Mouse (Mus musculus) left cerebral cortex, adult 9 months (tissue): ENCODE measurements around the gene Knstrn.

Source experiments
- DNase-seq, 2 experiments: peaks; one replicate each; pipeline ENCODE4 v3.0.0; 2022; ENCODE audit warnings: low spot score in 2 of 2

The Knstrn gene

GRCm38 (mm10) chr2:118790551-118791525 is 23.0 kb upstream of the Knstrn start:
- peak in 1 of 2 experiments; percentile 51 for DNase-seq

- DNase-seq = no peak
These were observed 22.1 kb upstream of the Knstrn start for GRCm38 (mm10) chr2:118791591-118792258.

- DNase-seq = no peak
These were observed 21.6 kb upstream of the Knstrn start for GRCm38 (mm10) chr2:118792259-118792613.

- DNase-seq = no peak
These were observed 20.2 kb upstream of the Knstrn start for GRCm38 (mm10) chr2:118793636-118794035.

- no peak for DNase-seq
These were observed 11.2 kb upstream of the Knstrn start for GRCm38 (mm10) chr2:118802542-118803118.

- no peak for DNase-seq
These were observed 9.3 kb upstream of the Knstrn start for GRCm38 (mm10) chr2:118804474-118804873.

- DNase-seq = no peak
These were observed 8.7 kb upstream of the Knstrn start for GRCm38 (mm10) chr2:118805137-118805536.

- no peak for DNase-seq
These were observed 8.0 kb upstream of the Knstrn start for GRCm38 (mm10) chr2:118805756-118806155.

- no peak for DNase-seq
These were observed 6.9 kb upstream of the Knstrn start for GRCm38 (mm10) chr2:118806860-118807259.

GRCm38 (mm10) chr2:118810861-118811260 is 2.9 kb upstream of the Knstrn start:
- DNase-seq = no peak

GRCm38 (mm10) chr2:118812724-118813123 is 1.1 kb upstream of the Knstrn start:
- no peak for DNase-seq

GRCm38 (mm10) chr2:118822800-118823199 is 9.0 kb downstream of the Knstrn start:
- no peak for DNase-seq

- no peak for DNase-seq
These were observed 10.6 kb downstream of the Knstrn start for GRCm38 (mm10) chr2:118824396-118824795.

- no peak for DNase-seq
These were observed 15.3 kb downstream of the Knstrn start for GRCm38 (mm10) chr2:118829096-118829495.

GRCm38 (mm10) chr2:118834061-118834460 is 20.3 kb downstream of the Knstrn start:
- DNase-seq = no peak

GRCm38 (mm10) chr2:118835115-118835514 is 21.3 kb downstream of the Knstrn start:
- DNase-seq = no peak

GRCm38 (mm10) chr2:118838330-118838729 is 24.5 kb downstream of the Knstrn start:
- no peak for DNase-seq

- DNase-seq = no peak
These were observed 27.4 kb downstream of the Knstrn start for GRCm38 (mm10) chr2:118841186-118841585.

GRCm38 (mm10) chr2:118841774-118842173 is 28.0 kb downstream of the Knstrn start:
- DNase-seq = no peak

GRCm38 (mm10) chr2:118844427-118844826 is 30.6 kb downstream of the Knstrn start:
- DNase-seq = no peak

GRCm38 (mm10) chr2:118846246-118846645 is 32.4 kb downstream of the Knstrn start:
- no peak for DNase-seq

GRCm38 (mm10) chr2:118851756-118852155 is 38.0 kb downstream of the Knstrn start:
- DNase-seq = no peak
